Mouse (Mus musculus): ENCODE data around the gene Col25a1.

- TF ChIP-seq USF1 (IDR thresholded peaks at IDR 0.05; ENCODE audit: low read depth) (no peak), POLR2A (IDR thresholded peaks at IDR 0.05; ENCODE audit: insufficient read length, low read depth) (no peak), E2F4 (IDR thresholded peaks at IDR 0.05; ENCODE audit: insufficient read depth) (no peak), POLR2AphosphoS2 (IDR thresholded peaks at IDR 0.05; ENCODE audit: insufficient read length, low read depth) (no peak), TCF3 (IDR thresholded peaks at IDR 0.05; ENCODE audit: insufficient read length, low read depth) (no peak), TCF12 (IDR thresholded peaks at IDR 0.05; ENCODE audit: insufficient read depth, poor library complexity, severe bottlenecking) (no peak), CEBPB (IDR thresholded peaks at IDR 0.05; ENCODE audit: insufficient read depth, poor library complexity, severe bottlenecking) (no peak), MAX (IDR thresholded peaks at IDR 0.05; ENCODE audit: low read depth) (no peak), REST (IDR thresholded peaks at IDR 0.05; ENCODE audit: insufficient read depth, insufficient read length) (no peak), MYOD1 (IDR thresholded peaks at IDR 0.05; ENCODE audit: control insufficient read depth in 1 of 3, insufficient read length in 2 of 3, low read depth in 2 of 3) (no peak), MYOG (IDR thresholded peaks at IDR 0.05; ENCODE audit: control insufficient read depth in 1 of 3, insufficient read depth in 1 of 3, insufficient read length in 2 of 3, low read depth in 2 of 3) (no peak)
Measured at GRCm38 (mm10) chr3:130305686-130306085, 174.4 kb downstream of the Col25a1 start.
